In the genomic region with DNA sequence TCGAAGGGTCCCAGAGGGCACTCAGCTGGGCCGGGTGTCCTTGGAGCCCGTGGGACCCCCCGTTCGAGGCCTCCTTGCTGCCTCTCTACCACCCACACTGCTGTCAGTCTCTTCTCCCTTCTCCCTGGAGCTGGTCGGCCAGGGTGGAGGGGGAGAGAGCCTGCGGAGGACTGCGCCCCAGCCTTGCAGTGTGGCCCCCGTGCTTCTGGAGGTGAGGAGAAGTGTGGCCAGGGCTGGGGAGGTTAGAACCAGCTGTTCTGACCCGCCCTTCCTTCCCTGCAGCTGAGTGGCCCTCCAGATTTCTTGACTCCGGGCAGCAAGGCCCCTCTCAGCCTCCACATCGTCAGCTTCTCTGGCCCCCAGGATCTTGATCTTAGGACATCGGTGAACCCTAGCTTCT, we compare ENCODE assay signal across 15 mouse cellular contexts. TPM values are rescaled to one million over a fixed set of nuclear protein-coding genes. Genes with fewer than 3 reads are reported as not detected.
DNase-seq lines count a peak whose midpoint lies in the region; ATAC-seq and TF ChIP-seq lines count a peak whose summit lies in the region.
"Had no signal": no experiment of that assay in that cellular context is flagged by ENCODE, and none has a peak within 500 bp of the region (broad histone marks: within the 10 kb centered on the region; RNA-seq: fewer than 3 reads in every experiment).

No protein-coding gene starts in this region.

- no peaks in the 10 kb centered on the region for H3K27me3 ChIP-seq in forebrain, embryonic 10.5 days (ENCODE audit: poor library complexity, severe bottlenecking)
- H3K27me3 ChIP-seq in forebrain, embryonic 16.5 days (replicated peaks; ENCODE audit: control insufficient read depth, insufficient read depth, low read length) = no peaks in the 10 kb centered on the region
- H3K27me3 ChIP-seq in hindbrain, embryonic 10.5 days (ENCODE audit: insufficient read depth, poor library complexity, severe bottlenecking) = no peaks in the 10 kb centered on the region
- no peaks in the 10 kb centered on the region for H3K27me3 ChIP-seq in hindbrain, embryonic 14.5 days (ENCODE audit: control insufficient read depth, insufficient read depth, low read length)
- H3K27me3 ChIP-seq in G1E (ENCODE audit: insufficient read depth, low read length) = no peaks in the 10 kb centered on the region
- H3K27me3 ChIP-seq in limb, embryonic 13.5 days = no peaks in the 10 kb centered on the region
- H3K27me3 ChIP-seq: forebrain, embryonic 12.5 days had no signal

- TF ChIP-seq CTCF in G1E (IDR thresholded peaks at IDR 0.05; ENCODE audit: low read depth, low read length) = no peak

- H3K9me3 ChIP-seq in forebrain, embryonic 10.5 days = no peaks in the 10 kb centered on the region
- no peaks in the 10 kb centered on the region for H3K9me3 ChIP-seq in forebrain, embryonic 16.5 days (ENCODE audit: control insufficient read depth, low read length)
- H3K9me3 ChIP-seq in hindbrain, embryonic 10.5 days = no peaks in the 10 kb centered on the region
- H3K9me3 ChIP-seq in hindbrain, embryonic 14.5 days (ENCODE audit: control insufficient read depth, low read length) = no peaks in the 10 kb centered on the region
- H3K9me3 ChIP-seq in G1E (replicated peaks) = no peaks in the 10 kb centered on the region
- H3K9me3 ChIP-seq in limb, embryonic 13.5 days = no peaks in the 10 kb centered on the region
- H3K9me3 ChIP-seq: forebrain, embryonic 12.5 days had no signal

- 82% methylated on average over 13 of the region's 13 CpGs for WGBS in forebrain, embryonic 10.5 days
- WGBS in forebrain, embryonic 16.5 days = 74% methylated on average over 13 of the region's 13 CpGs
- WGBS in hindbrain, embryonic 10.5 days = 86% methylated on average over 13 of the region's 13 CpGs
- WGBS in hindbrain, embryonic 14.5 days = 82% methylated on average over 12 of the region's 13 CpGs
- 73% methylated on average over 13 of the region's 13 CpGs for WGBS in limb, embryonic 13.5 days

- H3K4me2 ChIP-seq in forebrain, embryonic 16.5 days (ENCODE audit: low read length) = no peak overlapping the region
- no peak overlapping the region for H3K4me2 ChIP-seq in hindbrain, embryonic 14.5 days (replicated peaks)
- H3K4me2 ChIP-seq in limb, embryonic 13.5 days (replicated peaks) = no peak overlapping the region
- H3K4me2 ChIP-seq: forebrain, embryonic 12.5 days; midbrain, embryonic 11.5 days had no signal

- no peak overlapping the region for H3K9ac ChIP-seq in forebrain, embryonic 16.5 days (replicated peaks; ENCODE audit: low read depth, low read length)
- no peak overlapping the region for H3K9ac ChIP-seq in hindbrain, embryonic 14.5 days
- peak overlapping the region; percentile 31; the same call in 1 of the 2 replicates for H3K9ac ChIP-seq in limb, embryonic 13.5 days
- H3K9ac ChIP-seq: forebrain, embryonic 12.5 days had no signal

- peak; percentile 14 for DNase-seq in forebrain, embryonic 10.5 days (ENCODE audit: extremely low spot score, low spot score)
- DNase-seq in hindbrain, embryonic 10.5 days (ENCODE audit: low spot score) = no peak
- no peak for DNase-seq in hindbrain, embryonic 14.5 days (ENCODE audit: low spot score)
- DNase-seq in G1E (ENCODE audit: low spot score) = no peak
- DNase-seq in cerebellum, postnatal 4 days (ENCODE audit: low spot score in 2 of 2) = no peak
- no peak for DNase-seq in thymus, postnatal 10 days (ENCODE audit: low spot score in 2 of 2)
- DNase-seq: adrenal gland, adult 2 months; cerebellum, adult 9-10 months; thymus, postnatal 25 days had no signal

- H3K27ac ChIP-seq in forebrain, embryonic 10.5 days = peak overlapping the region; percentile 66
- no peak overlapping the region for H3K27ac ChIP-seq in forebrain, embryonic 16.5 days (ENCODE audit: low read length)
- H3K27ac ChIP-seq in hindbrain, embryonic 10.5 days = peak overlapping the region; percentile 68
- H3K27ac ChIP-seq in hindbrain, embryonic 14.5 days = no peak overlapping the region
- H3K27ac ChIP-seq in limb, embryonic 13.5 days = no peak overlapping the region
- H3K27ac ChIP-seq: forebrain, embryonic 12.5 days had no signal

- no peaks in the 10 kb centered on the region for H3K36me3 ChIP-seq in forebrain, embryonic 10.5 days (replicated peaks)
- H3K36me3 ChIP-seq in forebrain, embryonic 16.5 days (ENCODE audit: control insufficient read depth, insufficient read depth) = no peaks in the 10 kb centered on the region
- H3K36me3 ChIP-seq in hindbrain, embryonic 10.5 days = no peaks in the 10 kb centered on the region
- H3K36me3 ChIP-seq in hindbrain, embryonic 14.5 days (replicated peaks; ENCODE audit: control insufficient read depth, insufficient read depth) = no peaks in the 10 kb centered on the region
- peaks cover 54% of the 10 kb centered on the region for H3K36me3 ChIP-seq in G1E (replicated peaks)
- no peaks in the 10 kb centered on the region for H3K36me3 ChIP-seq in limb, embryonic 13.5 days
- H3K36me3 ChIP-seq: forebrain, embryonic 12.5 days had no signal

- H3K4me1 ChIP-seq in forebrain, embryonic 10.5 days = peaks cover 63% of the 10 kb centered on the region
- H3K4me1 ChIP-seq in forebrain, embryonic 16.5 days (replicated peaks; ENCODE audit: control insufficient read depth, insufficient read depth, low read length) = peaks cover 22% of the 10 kb centered on the region
- H3K4me1 ChIP-seq in hindbrain, embryonic 10.5 days (replicated peaks) = peaks cover 76% of the 10 kb centered on the region
- peaks cover 4% of the 10 kb centered on the region; the same call in 1 of the 2 replicates for H3K4me1 ChIP-seq in hindbrain, embryonic 14.5 days (replicated peaks; ENCODE audit: control insufficient read depth, insufficient read depth, low read length)
- H3K4me1 ChIP-seq in G1E (ENCODE audit: insufficient read depth, low read depth, low read length) = peaks cover 97% of the 10 kb centered on the region
- peaks cover 33% of the 10 kb centered on the region for H3K4me1 ChIP-seq in limb, embryonic 13.5 days

- H3K4me3 ChIP-seq in forebrain, embryonic 10.5 days = peak overlapping the region; percentile 10; the same call in 1 of the 2 replicates
- no peak overlapping the region for H3K4me3 ChIP-seq in forebrain, embryonic 16.5 days (replicated peaks; ENCODE audit: low read length)
- H3K4me3 ChIP-seq in hindbrain, embryonic 10.5 days = 0 out of 2 replicates have a peak overlapping the region, but pooled peaks have one; percentile 9
- no peak overlapping the region for H3K4me3 ChIP-seq in hindbrain, embryonic 14.5 days (replicated peaks; ENCODE audit: low read length)
- H3K4me3 ChIP-seq in G1E (ENCODE audit: low read depth, low read length) = peak overlapping the region; percentile 66; the same call in 1 of the 2 replicates
- H3K4me3 ChIP-seq in limb, embryonic 13.5 days = no peak overlapping the region
- H3K4me3 ChIP-seq: forebrain, embryonic 12.5 days; myocyte had no signal

- ATAC-seq in forebrain, embryonic 16.5 days = no peak
- no peak for ATAC-seq in hindbrain, embryonic 14.5 days (ENCODE audit: low FRiP score)
- no peak for ATAC-seq in G1E (ENCODE audit: extremely low read depth, insufficient number of reproducible peaks, low FRiP score, poor library complexity, severe bottlenecking)
- ATAC-seq in limb, embryonic 13.5 days (ENCODE audit: low FRiP score, low read depth) = no peak

RNA-seq across cellular contexts. Expression of a gene that starts 3.6 kb away (rescaled TPM):
- polyA plus RNA-seq in forebrain, embryonic 10.5 days (2016; fragmentation: Nextera tagmentation; extraction: Ambion mirVana) = 3.0 and 4.1 TPM in 2 replicates
- 2.2 and 2.7 TPM in 2 replicates for polyA plus RNA-seq in forebrain, embryonic 16.5 days (2015; fragmentation: Nextera tagmentation; extraction: Ambion mirVana)
- 5.2 and 5.6 TPM in 2 replicates for polyA plus RNA-seq in hindbrain, embryonic 10.5 days (2016; fragmentation: Nextera tagmentation; extraction: Ambion mirVana)
- polyA plus RNA-seq in hindbrain, embryonic 14.5 days (2014; fragmentation: Nextera tagmentation; extraction: Ambion mirVana) = 1.4 and 1.7 TPM in 2 replicates
- total RNA-seq in G1E (2014; fragmentation: Nextera tagmentation) (35.3 and 35.5 TPM in 2 replicates), G1E (2017) (156 and 206 TPM in 2 replicates)
- 90.0 and 101 TPM in 2 replicates for polyA plus RNA-seq in G1E (2012)
- 7.2 and 8.2 TPM in 2 replicates for polyA plus RNA-seq in limb, embryonic 13.5 days (2015; fragmentation: Nextera tagmentation; extraction: Ambion mirVana)
- total RNA-seq: gastrocnemius, adult 18-20 months had no signal

RNA-seq across cellular contexts. Expression of a gene that starts 7.9 kb away (rescaled TPM):
- polyA plus RNA-seq in forebrain, embryonic 10.5 days (2016; fragmentation: Nextera tagmentation; extraction: Ambion mirVana) = 0.19 and 0.22 TPM in 2 replicates
- 0.12 and 0.14 TPM in 2 replicates for polyA plus RNA-seq in forebrain, embryonic 16.5 days (2015; fragmentation: Nextera tagmentation; extraction: Ambion mirVana)
- polyA plus RNA-seq in hindbrain, embryonic 10.5 days (2016; fragmentation: Nextera tagmentation; extraction: Ambion mirVana) = 0.10 and 0.24 TPM in 2 replicates
- 0.13 and 0.16 TPM in 2 replicates for polyA plus RNA-seq in hindbrain, embryonic 14.5 days (2014; fragmentation: Nextera tagmentation; extraction: Ambion mirVana)
- total RNA-seq in G1E (2014; fragmentation: Nextera tagmentation) = 0.53 and 0.60 TPM in 2 replicates
- total RNA-seq in G1E (2017) = 3.5 TPM in 2 replicates
- polyA plus RNA-seq in G1E (2012) = 1.5 TPM in 2 replicates
- polyA plus RNA-seq in limb, embryonic 13.5 days (2015; fragmentation: Nextera tagmentation; extraction: Ambion mirVana) = 0.17 TPM in 2 replicates

RNA-seq across cellular contexts. Expression of a gene that starts 22.3 kb away (rescaled TPM):
- 4.3 and 5.1 TPM in 2 replicates for polyA plus RNA-seq in forebrain, embryonic 10.5 days (2016; fragmentation: Nextera tagmentation; extraction: Ambion mirVana)
- polyA plus RNA-seq in forebrain, embryonic 16.5 days (2015; fragmentation: Nextera tagmentation; extraction: Ambion mirVana) = 3.1 and 3.4 TPM in 2 replicates
- polyA plus RNA-seq in hindbrain, embryonic 10.5 days (2016; fragmentation: Nextera tagmentation; extraction: Ambion mirVana) = 3.9 and 6.4 TPM in 2 replicates
- polyA plus RNA-seq in hindbrain, embryonic 14.5 days (2014; fragmentation: Nextera tagmentation; extraction: Ambion mirVana) = 1.5 and 2.4 TPM in 2 replicates
- 41.7 and 45.5 TPM in 2 replicates for total RNA-seq in G1E (2014; fragmentation: Nextera tagmentation)
- total RNA-seq in G1E (2017) = 11.8 and 12.4 TPM in 2 replicates
- polyA plus RNA-seq in G1E (2012) = 11.3 and 11.5 TPM in 2 replicates
- 2.6 and 4.6 TPM in 2 replicates for polyA plus RNA-seq in limb, embryonic 13.5 days (2015; fragmentation: Nextera tagmentation; extraction: Ambion mirVana)

RNA-seq across cellular contexts. Expression of a gene that starts 23.5 kb away (rescaled TPM):
- polyA plus RNA-seq in forebrain, embryonic 10.5 days (2016; fragmentation: Nextera tagmentation; extraction: Ambion mirVana) = 229 and 234 TPM in 2 replicates
- polyA plus RNA-seq in forebrain, embryonic 16.5 days (2015; fragmentation: Nextera tagmentation; extraction: Ambion mirVana) = 81.7 and 85.2 TPM in 2 replicates
- polyA plus RNA-seq in hindbrain, embryonic 10.5 days (2016; fragmentation: Nextera tagmentation; extraction: Ambion mirVana) = 176 and 199 TPM in 2 replicates
- polyA plus RNA-seq in hindbrain, embryonic 14.5 days (2014; fragmentation: Nextera tagmentation; extraction: Ambion mirVana) = 51.0 and 51.6 TPM in 2 replicates
- total RNA-seq in G1E (2014; fragmentation: Nextera tagmentation) = 262 and 289 TPM in 2 replicates
- 99.3 and 130 TPM in 2 replicates for total RNA-seq in G1E (2017)
- polyA plus RNA-seq in G1E (2012) = 1,339 and 1,437 TPM in 2 replicates
- polyA plus RNA-seq in limb, embryonic 13.5 days (2015; fragmentation: Nextera tagmentation; extraction: Ambion mirVana) = 102 and 110 TPM in 2 replicates

RNA-seq across cellular contexts. Expression of a gene that starts 25.5 kb away (rescaled TPM):
- polyA plus RNA-seq in forebrain, embryonic 10.5 days (2016; fragmentation: Nextera tagmentation; extraction: Ambion mirVana) = 174 and 179 TPM in 2 replicates
- polyA plus RNA-seq in forebrain, embryonic 16.5 days (2015; fragmentation: Nextera tagmentation; extraction: Ambion mirVana) = 79.3 and 85.5 TPM in 2 replicates
- 232 and 239 TPM in 2 replicates for polyA plus RNA-seq in hindbrain, embryonic 10.5 days (2016; fragmentation: Nextera tagmentation; extraction: Ambion mirVana)
- 23.8 and 24.7 TPM in 2 replicates for polyA plus RNA-seq in hindbrain, embryonic 14.5 days (2014; fragmentation: Nextera tagmentation; extraction: Ambion mirVana)
- 211 and 218 TPM in 2 replicates for total RNA-seq in G1E (2014; fragmentation: Nextera tagmentation)
- 562 and 724 TPM in 2 replicates for total RNA-seq in G1E (2017)
- 233 and 258 TPM in 2 replicates for polyA plus RNA-seq in G1E (2012)
- 247 and 266 TPM in 2 replicates for polyA plus RNA-seq in limb, embryonic 13.5 days (2015; fragmentation: Nextera tagmentation; extraction: Ambion mirVana)

Comparison
In these comparisons a context has a peak if more than half of its experiments do, and no peak if none do; other contexts are left out.
1. H3K27ac ChIP-seq: peak in forebrain, embryonic 10.5 days (single experiment) and hindbrain, embryonic 10.5 days (single experiment); none in forebrain, embryonic 16.5 days (single experiment), hindbrain, embryonic 14.5 days (single experiment) and limb, embryonic 13.5 days (single experiment).
2. H3K4me3 ChIP-seq: peak in forebrain, embryonic 10.5 days (single experiment), hindbrain, embryonic 10.5 days (single experiment) and G1E (single experiment); none in forebrain, embryonic 16.5 days (single experiment), hindbrain, embryonic 14.5 days (single experiment) and limb, embryonic 13.5 days (single experiment).